Mouse (Mus musculus): Measurements from ENCODE around the gene Sall1. TPM values are rescaled to one million over a fixed set of nuclear protein-coding genes. Genes with fewer than 3 reads are reported as not detected.

The Sall1 gene
- polyA plus RNA-seq, 1 experiment from 2014 or later: 35.2 TPM

DNA sequence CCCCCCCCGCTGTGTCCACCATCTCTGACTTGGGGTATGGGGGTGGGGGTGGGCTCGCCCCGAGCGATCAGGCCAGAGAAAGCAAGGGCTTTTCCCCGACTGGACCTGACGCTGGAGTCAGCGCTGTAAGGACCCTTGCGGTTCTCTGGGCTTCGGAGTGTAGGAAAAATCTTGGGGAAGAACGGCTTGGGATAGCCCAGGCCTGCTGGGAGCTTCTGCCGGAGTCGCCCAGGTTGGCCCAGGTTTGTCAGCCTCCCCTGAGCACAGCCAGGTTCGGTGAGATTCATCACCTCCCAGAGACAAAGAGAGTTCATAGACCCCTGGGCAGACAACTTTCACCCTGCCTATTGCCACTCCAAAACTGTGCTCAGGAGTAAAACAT lies 17.8 kb downstream of the Sall1 start:
- H3K27me3 ChIP-seq (ENCODE audit: control insufficient read depth, insufficient read depth, low read length): no peaks in the 10 kb centered on the region
- H3K4me1 ChIP-seq (ENCODE audit: control insufficient read depth, insufficient read depth, low read length): peaks cover 31% of the 10 kb centered on the region
- peak overlapping the region; percentile 50 for H3K4me2 ChIP-seq (ENCODE audit: low read depth)
- peak; percentile 35 for ATAC-seq (ENCODE audit: insufficient read depth, low FRiP score, low TSS enrichment)
- H3K9ac ChIP-seq (ENCODE audit: low read length): peak overlapping the region; percentile 48
- peak; percentile 48 for DNase-seq (ENCODE audit: low spot score)
- peak overlapping the region; percentile 50; the same call in 1 of the 2 replicates for H3K27ac ChIP-seq (ENCODE audit: low read depth, low read length)
- H3K36me3 ChIP-seq (ENCODE audit: control insufficient read depth, insufficient read depth, low read length): peaks cover 17% of the 10 kb centered on the region
- H3K4me3 ChIP-seq (ENCODE audit: low read depth, low read length): 0 out of 2 replicates have a peak overlapping the region, but pooled peaks have one; percentile 18
- 3% methylated on average over 12 of the region's 13 CpGs for WGBS
- no peaks in the 10 kb centered on the region for H3K9me3 ChIP-seq (ENCODE audit: control insufficient read depth, low read length)

GRCm38 (mm10) chr8:89025281-89026138 lies 18.5 kb downstream of the Sall1 start:
- Histone ChIP-seq H3K4me2 (ENCODE audit: low read depth) (peak overlapping the region; percentile 50), H3K4me1 (ENCODE audit: control insufficient read depth, insufficient read depth, low read length) (peaks cover 33% of the 10 kb centered on the region), H3K27ac (ENCODE audit: low read depth, low read length) (peak overlapping the region; percentile 50; the same call in 1 of the 2 replicates), H3K4me3 (ENCODE audit: low read depth, low read length) (peak overlapping the region; percentile 18; the same call in 1 of the 2 replicates), H3K27me3 (ENCODE audit: control insufficient read depth, insufficient read depth, low read length) (no peaks in the 10 kb centered on the region), H3K9me3 (ENCODE audit: control insufficient read depth, low read length) (no peaks in the 10 kb centered on the region), H3K36me3 (ENCODE audit: control insufficient read depth, insufficient read depth, low read length) (peaks cover 16% of the 10 kb centered on the region), H3K9ac (ENCODE audit: low read length) (peak overlapping the region; percentile 48)
- DNase-seq (ENCODE audit: low spot score) (peak; percentile 75), ATAC-seq (ENCODE audit: insufficient read depth, low FRiP score, low TSS enrichment) (peak; percentile 83)
- 4% methylated on average over 55 of the region's 55 CpGs for WGBS

GRCm38 (mm10) chr8:89024796-89025195 lies 19.2 kb downstream of the Sall1 start:
- H3K27ac ChIP-seq (ENCODE audit: low read depth, low read length): no peak overlapping the region; the same call in 1 of the 2 replicates
- H3K4me2 ChIP-seq (ENCODE audit: low read depth): no peak overlapping the region
- no peaks in the 10 kb centered on the region for H3K9me3 ChIP-seq (ENCODE audit: control insufficient read depth, low read length)
- no peak overlapping the region for H3K9ac ChIP-seq (ENCODE audit: low read length)
- no peak for ATAC-seq (ENCODE audit: insufficient read depth, low FRiP score, low TSS enrichment)
- no peak for DNase-seq (ENCODE audit: low spot score)
- H3K27me3 ChIP-seq (ENCODE audit: control insufficient read depth, insufficient read depth, low read length): no peaks in the 10 kb centered on the region
- 17% methylated on average over 6 of the region's 6 CpGs for WGBS
- H3K4me3 ChIP-seq (ENCODE audit: low read depth, low read length): no peak overlapping the region
- peaks cover 9% of the 10 kb centered on the region for H3K36me3 ChIP-seq (ENCODE audit: control insufficient read depth, insufficient read depth, low read length)
- peaks cover 32% of the 10 kb centered on the region for H3K4me1 ChIP-seq (ENCODE audit: control insufficient read depth, insufficient read depth, low read length)

DNA sequence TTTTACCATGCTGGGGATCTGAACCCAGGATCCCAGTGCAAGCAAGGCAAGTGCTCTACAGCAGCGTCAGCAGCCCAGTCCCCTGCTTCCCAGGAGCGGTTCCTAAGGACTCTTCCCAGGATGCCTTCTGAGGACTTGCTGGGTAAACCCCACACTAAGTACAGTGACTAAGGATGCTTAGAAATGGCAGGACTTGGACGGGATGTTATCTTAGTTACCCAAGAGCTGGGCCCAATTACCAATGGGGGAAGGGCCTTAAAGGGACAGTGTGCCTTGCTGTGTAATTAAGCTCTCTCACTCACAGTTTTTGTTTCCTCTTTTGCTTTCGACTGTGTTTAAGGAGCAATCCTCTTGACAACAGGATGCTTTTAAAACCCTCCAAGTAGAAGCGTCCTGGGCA lies 22.8 kb downstream of the Sall1 start:
- Histone ChIP-seq H3K9ac (ENCODE audit: low read length) (no peak overlapping the region), H3K4me1 (ENCODE audit: control insufficient read depth, insufficient read depth, low read length) (peaks cover 12% of the 10 kb centered on the region; the same call in 1 of the 2 replicates), H3K36me3 (ENCODE audit: control insufficient read depth, insufficient read depth, low read length) (no peaks in the 10 kb centered on the region), H3K4me3 (ENCODE audit: low read depth, low read length) (no peak overlapping the region), H3K9me3 (ENCODE audit: control insufficient read depth, low read length) (no peaks in the 10 kb centered on the region), H3K27me3 (ENCODE audit: control insufficient read depth, insufficient read depth, low read length) (no peaks in the 10 kb centered on the region), H3K4me2 (ENCODE audit: low read depth) (no peak overlapping the region), H3K27ac (ENCODE audit: low read depth, low read length) (no peak overlapping the region)
- no peak for ATAC-seq (ENCODE audit: insufficient read depth, low FRiP score, low TSS enrichment)
- WGBS: 8% methylated on average over 5 of the region's 5 CpGs
- no peak for DNase-seq (ENCODE audit: low spot score)

DNA sequence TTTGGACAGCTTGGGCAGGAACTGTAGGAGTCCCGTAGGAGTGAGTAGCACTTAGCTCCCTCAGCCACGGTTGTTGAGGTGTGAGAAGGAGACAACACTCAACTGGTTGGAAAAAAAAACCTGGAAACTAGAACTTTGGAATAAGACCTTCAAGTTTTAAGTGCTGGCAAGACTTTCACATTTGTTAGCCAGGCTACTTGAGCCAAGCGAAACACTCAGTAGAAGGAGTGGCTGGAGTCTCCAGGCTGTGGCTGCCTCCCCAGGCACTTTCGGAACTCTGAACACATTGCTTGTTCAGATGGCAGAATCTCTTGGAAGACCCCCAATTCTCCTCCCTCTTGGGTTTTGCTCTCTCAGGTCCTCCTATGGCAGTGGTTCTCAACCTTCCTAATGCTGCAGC lies 26.1 kb downstream of the Sall1 start:
- Histone ChIP-seq H3K9me3 (ENCODE audit: control insufficient read depth, low read length) (no peaks in the 10 kb centered on the region), H3K36me3 (ENCODE audit: control insufficient read depth, insufficient read depth, low read length) (no peaks in the 10 kb centered on the region), H3K4me3 (ENCODE audit: low read depth, low read length) (no peak overlapping the region), H3K4me1 (ENCODE audit: control insufficient read depth, insufficient read depth, low read length) (0 out of 2 replicates have a peak, but pooled peaks cover 4% of the 10 kb centered on the region), H3K27ac (ENCODE audit: low read depth, low read length) (no peak overlapping the region), H3K9ac (ENCODE audit: low read length) (no peak overlapping the region), H3K4me2 (ENCODE audit: low read depth) (no peak overlapping the region), H3K27me3 (ENCODE audit: control insufficient read depth, insufficient read depth, low read length) (no peaks in the 10 kb centered on the region)
- no peak for ATAC-seq (ENCODE audit: insufficient read depth, low FRiP score, low TSS enrichment)
- no peak for DNase-seq (ENCODE audit: low spot score)
- WGBS: 79% methylated on average over 4 of the region's 4 CpGs

DNA sequence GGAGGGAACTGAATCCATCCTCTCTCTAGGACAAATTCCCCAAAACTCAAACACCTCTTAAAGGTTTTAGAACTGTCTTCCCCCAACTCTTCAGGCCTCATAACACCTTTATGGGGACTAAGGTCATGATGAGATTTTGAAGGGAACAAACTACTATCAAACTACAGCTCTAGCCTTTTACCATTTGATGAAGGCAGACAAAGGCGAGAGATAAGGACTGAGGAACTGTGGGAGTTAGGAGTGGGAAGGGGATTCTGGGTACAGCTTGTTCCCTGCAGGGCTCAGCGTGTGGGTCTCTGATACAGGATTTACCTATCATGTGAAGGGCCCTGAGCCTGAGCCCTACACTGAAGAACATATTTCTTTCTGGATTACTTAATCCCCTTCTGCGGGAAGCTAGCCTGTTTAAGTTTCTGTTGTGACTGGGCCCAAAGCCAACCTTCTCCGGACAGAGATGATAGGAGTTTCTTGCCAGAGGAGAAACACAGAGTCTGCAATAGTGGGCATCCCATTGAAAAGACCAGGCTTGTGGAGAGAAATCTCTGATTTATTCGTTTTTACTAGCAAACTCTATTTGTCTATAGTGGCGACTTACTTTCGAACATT lies 27.4 kb downstream of the Sall1 start:
- no peak for ATAC-seq (ENCODE audit: insufficient read depth, low FRiP score, low TSS enrichment)
- WGBS: 89% methylated on average over 7 of the region's 7 CpGs

GRCm38 (mm10) chr8:89015539-89015938 lies 28.4 kb downstream of the Sall1 start:
- 0 out of 2 replicates have a peak, but pooled peaks cover 4% of the 10 kb centered on the region for H3K4me1 ChIP-seq (ENCODE audit: control insufficient read depth, insufficient read depth, low read length)
- DNase-seq (ENCODE audit: low spot score) (no peak), ATAC-seq (ENCODE audit: insufficient read depth, low FRiP score, low TSS enrichment) (no peak)
- WGBS: 63% methylated on average over 6 of the region's 6 CpGs
- H3K36me3 ChIP-seq (ENCODE audit: control insufficient read depth, insufficient read depth, low read length): no peaks in the 10 kb centered on the region
- no peaks in the 10 kb centered on the region for H3K27me3 ChIP-seq (ENCODE audit: control insufficient read depth, insufficient read depth, low read length)
- no peak overlapping the region for H3K27ac ChIP-seq (ENCODE audit: low read depth, low read length)
- no peak overlapping the region for H3K9ac ChIP-seq (ENCODE audit: low read length)
- H3K4me3 ChIP-seq (ENCODE audit: low read depth, low read length): no peak overlapping the region
- no peaks in the 10 kb centered on the region for H3K9me3 ChIP-seq (ENCODE audit: control insufficient read depth, low read length)
- H3K4me2 ChIP-seq (ENCODE audit: low read depth): no peak overlapping the region

More for the DNA sequence above, 27.4 kb downstream of the Sall1 start:
- 0 out of 2 replicates have a peak, but pooled peaks cover 8% of the 10 kb centered on the region for H3K4me1 ChIP-seq (ENCODE audit: control insufficient read depth, insufficient read depth, low read length)
- H3K27me3 ChIP-seq (ENCODE audit: control insufficient read depth, insufficient read depth, low read length): no peaks in the 10 kb centered on the region
- no peak overlapping the region for H3K4me2 ChIP-seq (ENCODE audit: low read depth)
- no peak overlapping the region for H3K4me3 ChIP-seq (ENCODE audit: low read depth, low read length)
- H3K9ac ChIP-seq (ENCODE audit: low read length): no peak overlapping the region
- no peaks in the 10 kb centered on the region for H3K36me3 ChIP-seq (ENCODE audit: control insufficient read depth, insufficient read depth, low read length)
- DNase-seq (ENCODE audit: low spot score): no peak
- no peak overlapping the region for H3K27ac ChIP-seq (ENCODE audit: low read depth, low read length)
- H3K9me3 ChIP-seq (ENCODE audit: control insufficient read depth, low read length): no peaks in the 10 kb centered on the region

GRCm38 (mm10) chr8:89012853-89013534 lies 31.0 kb downstream of the Sall1 start:
- Histone ChIP-seq H3K4me1 (ENCODE audit: control insufficient read depth, insufficient read depth, low read length) (peaks cover 6% of the 10 kb centered on the region; the same call in 1 of the 2 replicates), H3K27ac (ENCODE audit: low read depth, low read length) (no peak overlapping the region), H3K9me3 (ENCODE audit: control insufficient read depth, low read length) (no peaks in the 10 kb centered on the region), H3K27me3 (ENCODE audit: control insufficient read depth, insufficient read depth, low read length) (no peaks in the 10 kb centered on the region), H3K9ac (ENCODE audit: low read length) (no peak overlapping the region), H3K4me2 (ENCODE audit: low read depth) (no peak overlapping the region), H3K36me3 (ENCODE audit: control insufficient read depth, insufficient read depth, low read length) (no peaks in the 10 kb centered on the region), H3K4me3 (ENCODE audit: low read depth, low read length) (no peak overlapping the region)
- no peak for DNase-seq (ENCODE audit: low spot score)
- WGBS: 91% methylated on average over 6 of the region's 6 CpGs
- ATAC-seq (ENCODE audit: insufficient read depth, low FRiP score, low TSS enrichment): no peak
